Mouse (Mus musculus) left cerebral cortex, postnatal 14 days (tissue): ENCODE results near the gene Ift140. TPM values are rescaled to one million over a fixed set of nuclear protein-coding genes. Genes with fewer than 3 reads are reported as not detected.
"Not testable (repeated sequence)": the region's sequence is repeated elsewhere in the genome, so short reads cannot be mapped to it uniquely, and the experiment has no call there.

Source experiments
- DNase-seq, 2 experiments: peaks; one replicate each; pipeline ENCODE4 v3.0.0; 2021 to 2022; ENCODE audit warnings: low spot score in 2 of 2, mixed read lengths in 1 of 2
- intact Hi-C: fragments of 180-260 bp; cut with DNase I; formaldehyde crosslinking; loops from one replicate; pipeline ENCODE4 v1.15.1; 2025
- total RNA-seq, 2 experiments: library from RNA; stranded (reverse); gene quantifications; 2 replicates each; pipeline ENCODE4 v1.2.3; 2021

Ift140 gene
- total RNA-seq, 2 experiments from 2014 or later, result 19.8 to 22.9 TPM

GRCm38 (mm10) chr17:25111739-25112422 is 96.0 kb downstream of the Ift140 start:
- intact Hi-C loops, result no loop called here
- peak; percentile 40 to 75 for DNase-seq

DNA sequence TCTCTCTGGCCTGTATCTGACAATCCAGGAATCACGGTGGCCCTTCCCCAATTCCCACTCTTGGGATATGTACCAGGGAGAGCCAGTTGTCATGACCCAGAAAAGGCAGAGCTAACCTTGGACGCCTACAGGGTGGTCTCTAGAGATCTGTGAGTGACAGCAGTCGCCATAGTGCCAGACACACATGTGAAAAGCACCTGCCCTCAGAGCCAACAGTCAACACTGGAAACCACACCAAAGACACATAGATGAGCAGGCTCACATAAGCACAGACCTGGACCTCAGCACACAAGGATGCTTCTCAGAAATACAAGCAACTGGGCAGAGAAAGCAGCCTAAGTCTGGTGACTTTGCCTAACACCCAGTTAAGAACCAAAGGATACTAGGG is 96.5 kb downstream of the Ift140 start:
- intact Hi-C loops, result no loop called here
- DNase-seq, result no peak

GRCm38 (mm10) chr17:25114908-25115645 is 99.2 kb downstream of the Ift140 start:
- intact Hi-C loops, result loop anchor here (5.0 kb wide), 1 partner anchor 67 kb away; the partner anchor contains the start of gene BC003965
- DNase-seq, result peak in 1 of 2 experiments; percentile 19

DNA sequence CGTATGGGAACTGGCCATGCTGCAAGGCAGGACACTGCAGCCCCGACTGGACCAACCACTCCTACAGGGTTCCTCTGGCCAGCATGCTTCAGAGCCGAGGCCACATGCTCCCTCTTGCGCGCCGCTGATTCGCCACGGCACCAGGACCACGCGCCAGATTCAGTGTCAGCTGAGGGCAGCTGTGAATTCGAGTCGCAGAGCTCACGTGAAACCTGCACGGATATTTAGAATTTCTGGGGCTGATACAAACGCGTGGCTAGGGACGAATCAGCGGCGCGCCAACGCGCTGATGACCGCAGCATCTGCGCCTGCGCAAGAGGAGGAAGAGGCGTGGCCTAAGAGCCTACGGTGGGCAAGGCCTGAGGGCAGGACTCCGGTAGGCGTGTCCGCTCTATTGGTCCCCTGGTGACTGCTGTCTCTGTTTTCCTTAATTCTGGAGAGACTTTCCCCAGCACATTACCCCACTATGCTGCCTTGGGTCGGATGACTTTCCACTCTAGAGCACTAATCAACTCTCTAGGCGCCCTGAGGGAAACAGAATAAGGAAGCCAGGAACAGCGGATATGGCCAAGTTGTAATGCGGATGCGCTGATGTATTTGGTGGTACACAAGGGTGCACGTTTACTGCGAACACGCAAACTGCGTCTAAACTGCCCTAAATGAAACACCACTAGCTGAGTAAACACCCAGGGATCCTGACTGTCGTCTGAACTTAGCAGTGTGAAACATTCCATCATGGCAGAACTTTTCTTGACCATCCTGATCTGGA is 100.0 kb downstream of the Ift140 start, which contains the start of gene Telo2:
TSS of gene Telo2 (minus strand) at position 304 of the 769 bp plus-strand sequence.
- intact Hi-C loops, result loop anchor here (5.0 kb wide), 1 partner anchor 66 kb away; the partner anchor contains the start of gene BC003965

DNA sequence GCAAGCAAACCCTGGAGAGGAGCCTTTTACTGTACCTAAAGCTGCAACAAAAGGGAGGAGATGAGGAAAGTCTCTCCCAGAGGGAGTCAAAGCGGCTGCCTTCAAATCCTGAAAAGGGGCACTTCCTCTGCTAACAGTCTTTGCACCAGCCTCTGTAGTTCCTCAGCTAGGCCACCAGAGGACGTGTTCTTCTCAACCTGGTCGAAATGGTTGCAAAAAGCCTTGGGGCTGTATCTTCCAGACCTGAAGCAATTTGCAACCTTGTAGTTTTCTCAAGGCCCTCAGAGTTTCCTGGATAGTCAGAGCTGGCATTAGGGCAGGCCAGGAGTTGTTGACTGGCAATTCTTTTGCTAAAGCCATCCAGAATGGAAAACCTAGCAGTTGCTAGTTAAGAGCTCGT is 101.4 kb downstream of the Ift140 start:
- intact Hi-C loops, result loop anchor here (5.0 kb wide), 1 partner anchor 65 kb away; the partner anchor contains the start of gene BC003965
- peak in 1 of 2 experiments; percentile 26 for DNase-seq

More for the DNA sequence above, 100.0 kb downstream of the Ift140 start, which contains the start of gene Telo2:
- DNase-seq, result peak; percentile 93 to 94

DNA sequence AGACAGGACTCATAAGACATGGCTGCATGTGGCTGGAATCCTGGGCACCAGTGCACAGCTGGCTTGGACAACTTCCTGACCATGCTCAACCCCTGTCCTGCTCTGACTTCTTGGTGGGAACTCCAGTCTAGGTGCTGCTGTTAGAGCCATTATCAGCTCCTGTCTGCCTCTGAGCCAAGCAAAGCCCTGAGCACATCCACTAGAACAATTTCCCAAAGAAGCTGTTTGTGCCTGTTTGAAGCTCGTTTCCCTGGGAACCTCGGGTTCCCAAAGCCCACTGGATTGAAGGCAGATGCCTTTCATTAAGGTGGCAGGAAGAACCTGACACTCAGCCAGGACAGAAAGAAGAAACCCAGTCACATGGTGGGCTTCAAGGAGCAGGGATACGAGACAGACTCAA is 104.5 kb downstream of the Ift140 start, which contains the start of gene Ptx4:
TSS of gene Ptx4 (plus strand) at position 355 of the 400 bp plus-strand sequence.
- intact Hi-C loops, result no loop called here
- peak in 1 of 2 experiments; percentile 54 for DNase-seq

DNA sequence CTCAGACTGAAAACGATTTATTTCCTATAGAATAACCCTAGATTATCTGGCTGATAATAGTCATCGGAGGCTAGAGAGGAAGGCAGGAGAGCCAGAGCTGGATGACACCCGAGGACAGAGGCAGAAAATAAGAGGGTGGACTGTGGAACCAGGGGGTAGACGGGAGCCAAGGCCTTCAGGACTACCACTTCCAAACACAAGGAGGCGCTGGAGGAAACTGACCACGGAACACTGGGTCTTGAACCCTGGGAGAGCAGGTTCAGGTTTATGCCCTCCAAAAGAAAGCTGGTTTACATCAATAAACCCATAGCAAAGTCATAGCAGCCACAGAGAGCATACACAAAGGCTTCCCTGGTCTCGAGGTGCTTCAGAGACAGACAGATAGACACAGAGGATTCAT is 108.1 kb downstream of the Ift140 start:
- intact Hi-C loops, result no loop called here
- no peak for DNase-seq

- intact Hi-C loops, DNase-seq: not testable (repeated sequence)
Measured at GRCm38 (mm10) chr17:25125442-25126060, 109.7 kb downstream of the Ift140 start.

DNA sequence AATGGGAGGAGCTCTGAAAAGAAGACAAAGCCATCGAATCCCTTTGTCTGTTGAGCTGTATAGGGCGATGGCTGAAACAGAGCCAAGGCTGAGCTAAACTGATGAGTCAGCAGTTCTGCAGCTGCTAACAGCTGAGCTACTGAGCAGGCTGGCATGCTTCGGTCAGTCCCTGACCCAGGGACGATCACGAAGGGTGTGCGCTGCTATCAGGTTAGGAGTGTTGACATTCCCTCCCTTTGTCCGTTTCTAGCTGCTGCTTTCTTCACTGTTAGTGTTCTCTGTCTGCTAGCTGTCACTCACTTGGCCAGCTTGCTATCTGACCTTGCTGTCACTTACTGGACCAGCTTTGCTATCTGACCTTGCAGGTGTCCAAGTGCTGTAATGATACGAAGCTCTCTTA is 111.2 kb downstream of the Ift140 start:
- intact Hi-C loops, result no loop called here
- no peak for DNase-seq

DNA sequence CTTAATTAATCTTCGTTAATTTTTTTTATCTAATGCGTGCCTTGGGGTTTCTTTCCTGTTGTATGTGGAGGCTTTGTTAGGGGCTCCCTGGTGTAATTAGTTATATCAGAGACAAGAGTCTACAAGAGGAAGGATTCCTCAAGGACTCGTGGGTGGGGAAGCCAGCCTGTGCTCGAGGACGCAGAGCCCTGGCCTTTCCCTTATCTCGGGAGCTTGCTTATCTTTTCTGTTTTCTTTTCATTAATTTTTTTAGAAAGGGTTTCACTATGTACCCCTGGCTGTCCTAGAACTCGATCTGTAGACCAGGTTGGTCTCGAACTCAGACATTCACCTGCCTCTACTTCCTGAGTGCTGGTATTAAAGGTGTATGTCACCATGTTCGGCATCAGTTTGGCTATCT is 111.8 kb downstream of the Ift140 start:
- intact Hi-C loops, result no loop called here

DNA sequence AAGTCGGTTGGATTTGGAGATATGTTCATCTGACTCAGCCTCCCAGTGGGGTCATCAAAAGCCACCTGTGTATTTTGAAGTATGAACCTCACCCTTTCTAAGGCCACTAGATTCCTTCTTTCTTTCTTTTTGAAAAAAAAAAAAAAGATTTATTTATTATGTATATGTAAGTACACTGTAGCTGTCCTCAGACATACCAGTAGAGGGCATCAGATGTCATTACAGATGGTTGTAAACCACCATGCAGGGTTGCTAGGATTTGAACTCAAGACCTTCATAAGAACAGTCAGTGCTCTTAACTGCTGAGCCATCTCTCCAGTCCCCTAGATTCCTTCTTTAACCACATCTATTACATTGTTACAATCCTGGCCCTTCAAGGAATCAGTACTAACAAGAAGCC is 114.2 kb downstream of the Ift140 start:
- intact Hi-C loops, result no loop called here
- no peak for DNase-seq

More for the DNA sequence above, 111.8 kb downstream of the Ift140 start:
- no peak for DNase-seq

DNA sequence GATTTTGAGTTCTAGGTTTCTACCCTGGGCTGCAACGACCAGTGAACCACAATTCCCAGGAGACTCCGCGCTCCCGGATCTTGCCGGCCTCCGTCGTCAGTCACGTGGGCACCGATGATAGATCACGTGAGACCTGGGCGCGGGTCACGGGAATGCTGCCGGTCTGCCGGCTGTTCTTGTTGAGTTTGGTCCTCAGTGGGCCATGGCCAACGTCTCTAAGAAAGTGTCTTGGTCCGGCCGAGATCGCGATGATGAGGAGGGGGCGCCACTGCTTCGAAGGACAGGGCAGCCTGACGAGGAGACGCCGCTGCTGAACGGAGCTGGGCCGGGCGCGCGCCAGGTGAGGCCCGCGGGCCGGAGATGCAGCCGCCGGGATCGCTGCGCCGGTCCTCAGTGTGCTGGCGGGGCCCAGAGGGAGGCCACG is 117.4 kb downstream of the Ift140 start, which contains the start of gene Clcn7:
TSS of gene Clcn7 (plus strand) at position 117 of the 424 bp plus-strand sequence.
- intact Hi-C loops, result no loop called here
- peak; percentile 94 to 97 for DNase-seq

GRCm38 (mm10) chr17:25135622-25136021 is 119.7 kb downstream of the Ift140 start:
- intact Hi-C loops, result no loop called here
- DNase-seq, result no peak

DNA sequence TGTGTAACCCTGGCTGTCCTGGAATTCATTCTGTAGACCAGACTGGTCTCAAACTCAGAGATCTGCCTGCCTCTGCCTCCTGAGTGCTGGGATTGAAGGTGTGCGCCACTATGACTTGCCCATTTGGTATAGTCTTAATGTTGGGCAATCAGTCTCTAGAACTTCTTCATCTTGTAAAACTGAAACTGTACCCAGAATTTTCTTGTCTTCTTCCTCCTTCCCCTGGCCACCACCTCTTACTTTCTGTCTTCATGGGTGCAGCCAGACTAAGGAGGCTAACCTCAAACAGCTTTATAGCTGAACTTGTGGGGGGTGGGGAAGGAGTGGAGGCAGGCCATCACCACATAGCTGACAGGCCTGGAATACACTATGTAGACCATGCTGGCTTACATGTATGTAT is 122.9 kb downstream of the Ift140 start:
- DNase-seq, result no peak
- intact Hi-C loops, result no loop called here

DNA sequence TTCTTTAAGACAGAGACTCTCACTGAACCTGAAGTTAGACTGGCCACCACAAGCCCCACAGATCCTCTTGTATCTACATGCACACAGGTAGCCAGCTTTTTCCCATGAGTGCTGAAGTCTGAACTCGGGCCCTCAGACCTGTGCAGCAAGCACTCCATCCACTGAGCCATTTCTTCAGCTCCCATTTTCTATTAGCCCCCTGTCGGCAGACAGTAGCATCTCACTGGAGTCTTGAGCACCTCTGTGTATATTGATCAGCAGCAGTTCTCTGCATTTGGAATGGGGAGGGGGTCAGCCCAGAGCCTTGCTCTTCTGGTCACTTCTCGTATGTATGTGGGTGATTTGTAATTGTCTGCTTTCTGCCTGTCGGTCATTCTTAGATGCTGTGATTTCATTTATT is 124.1 kb downstream of the Ift140 start:
- intact Hi-C loops, result no loop called here
- no peak for DNase-seq
